ENCODE assay signal across 10 mouse cellular contexts in the genomic region with DNA sequence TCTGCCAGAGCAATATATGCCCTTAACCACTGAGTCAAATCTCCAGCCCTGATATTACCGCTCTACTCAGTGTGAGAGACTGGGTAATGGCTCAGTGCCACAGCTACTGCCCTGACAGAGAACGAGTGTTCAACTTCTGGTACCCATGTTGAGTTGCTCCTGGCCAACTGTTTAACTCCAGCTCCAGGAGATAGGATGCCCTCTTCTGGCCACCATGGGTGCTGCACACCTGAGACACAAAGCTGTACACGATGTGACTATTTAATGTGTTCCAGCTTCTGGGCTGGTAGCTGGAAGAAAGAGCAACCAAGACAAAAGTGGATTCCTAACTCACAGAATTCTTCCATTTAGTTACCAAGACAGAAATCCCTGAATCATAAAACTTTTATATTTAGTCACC. TPM values are rescaled to one million over a fixed set of nuclear protein-coding genes. Genes with fewer than 3 reads are reported as not detected.
DNase-seq lines count a peak whose midpoint lies in the region; ATAC-seq and TF ChIP-seq lines count a peak whose summit lies in the region.
"Had no signal": no experiment of that assay in that cellular context is flagged by ENCODE, and none has a peak within 500 bp of the region (broad histone marks: within the 10 kb centered on the region; RNA-seq: fewer than 3 reads in every experiment).

No protein-coding gene starts in this region.

- ATAC-seq in megakaryocyte-erythroid progenitor cell, adult 5-6 weeks (replicated peaks; ENCODE audit: low FRiP score, low TSS enrichment, poor library complexity, severe bottlenecking): peak; percentile 40; the same call in 1 of the 2 replicates
- ATAC-seq in frontal cortex, adult (ENCODE audit: low TSS enrichment): no peak

- H3K79me2 ChIP-seq in heart, adult 2 months (replicated peaks; ENCODE audit: control insufficient read depth, insufficient read depth, low read length): no peaks in the 10 kb centered on the region

- no peak for TF ChIP-seq EP300 in heart, adult 2 months (IDR thresholded peaks at IDR 0.05; ENCODE audit: insufficient read depth, low read depth, low read length)

- no peaks in the 10 kb centered on the region for H3K36me3 ChIP-seq in heart, adult 2 months (ENCODE audit: control insufficient read depth, insufficient read depth, low read length)
- peaks cover 16% of the 10 kb centered on the region for H3K36me3 ChIP-seq in forebrain, embryonic 10.5 days (replicated peaks)

- no peaks in the 10 kb centered on the region for H3K27me3 ChIP-seq in heart, adult 2 months (ENCODE audit: control insufficient read depth, insufficient read depth, low read length)
- no peaks in the 10 kb centered on the region for H3K27me3 ChIP-seq in forebrain, embryonic 10.5 days (ENCODE audit: poor library complexity, severe bottlenecking)
- H3K27me3 ChIP-seq: midbrain, embryonic 12.5 days had no signal

- no peak overlapping the region for H3K4me3 ChIP-seq in heart, adult 2 months
- H3K4me3 ChIP-seq in forebrain, embryonic 10.5 days: no peak overlapping the region
- H3K4me3 ChIP-seq: midbrain, embryonic 12.5 days had no signal

- no peak for DNase-seq in heart, adult 2 months
- no peak for DNase-seq in heart, adult 18-20 months
- DNase-seq in CD4-positive helper T cell, adult 2 months (ENCODE audit: low read depth, low spot score): peak; percentile 66
- peak; percentile 20 for DNase-seq in c-Kit-negative CD71-positive TER-119-positive erythroid progenitor cells, embryonic 14.5 days (ENCODE audit: low read depth, low spot score)
- no peak for DNase-seq in forebrain, embryonic 10.5 days (ENCODE audit: extremely low spot score, low spot score)
- no peak for DNase-seq in cerebellum, adult 18-20 months

- no peaks in the 10 kb centered on the region for H3K4me1 ChIP-seq in heart, adult 2 months (ENCODE audit: control insufficient read depth, insufficient read depth, low read length)
- H3K4me1 ChIP-seq in forebrain, embryonic 10.5 days: peaks cover 22% of the 10 kb centered on the region

- peak; percentile 49 for TF ChIP-seq CTCF in heart, adult 2 months (IDR thresholded peaks at IDR 0.05)

- no peak for TF ChIP-seq POLR2A in heart, adult 2 months (IDR thresholded peaks at IDR 0.05; ENCODE audit: insufficient read depth, low read depth, low read length)

- H3K27ac ChIP-seq in heart, adult 2 months: no peak overlapping the region
- no peak overlapping the region for H3K27ac ChIP-seq in forebrain, embryonic 10.5 days
- H3K27ac ChIP-seq: midbrain, embryonic 12.5 days had no signal

- H3K9me3 ChIP-seq in forebrain, embryonic 10.5 days: peaks cover 1% of the 10 kb centered on the region; the same call in 1 of the 2 replicates
- H3K9me3 ChIP-seq: midbrain, embryonic 12.5 days had no signal

- H3K9ac ChIP-seq in heart, adult 2 months (ENCODE audit: low read depth, low read length): no peak overlapping the region
- H3K9ac ChIP-seq: midbrain, embryonic 12.5 days had no signal

- intact Hi-C loops in heart, adult 2 months (cut with DNase I): loop anchor here (5.0 kb wide), 1 partner anchor 319 kb away; no protein-coding TSS in a partner anchor

- WGBS in heart, adult 2 months: 88% methylated on average over 3 of the region's 3 CpGs
- 82% methylated on average over 3 of the region's 3 CpGs for WGBS in forebrain, embryonic 10.5 days

RNA-seq across cellular contexts. Expression of a gene that starts 2.4 kb away (rescaled TPM):
- total RNA-seq in heart, adult 2 months (2021): 1 to 10 TPM; 3.2 to 3.5 TPM
- 2.8 and 3.7 TPM in 2 replicates for polyA plus RNA-seq in heart, adult 2 months (2012; rRNA removed)
- total RNA-seq in heart, adult 18-20 months (2021): 1 to 10 TPM; 2.6 to 4.8 TPM
- total RNA-seq in megakaryocyte-erythroid progenitor cell, adult 5-6 weeks (2014; fragmentation: Nextera tagmentation): 37.3 and 45.8 TPM in 2 replicates
- total RNA-seq in megakaryocyte-erythroid progenitor cell, adult 5-6 weeks (2017): 7.6 and 14.6 TPM in 2 replicates
- polyA plus RNA-seq in forebrain, embryonic 10.5 days (2016; fragmentation: Nextera tagmentation; extraction: Ambion mirVana): 39.4 and 41.7 TPM in 2 replicates

RNA-seq across cellular contexts. Expression of a gene that starts 4.7 kb away (rescaled TPM):
- total RNA-seq in heart, adult 2 months (2021): 1 to 10 TPM; 6.1 to 8.7 TPM
- polyA plus RNA-seq in heart, adult 2 months (2012; rRNA removed): 9.8 and 10.6 TPM in 2 replicates
- total RNA-seq in heart, adult 18-20 months (2021): 1 to 10 TPM; 7.2 to 9.5 TPM
- 9.5 and 30.7 TPM in 2 replicates for total RNA-seq in megakaryocyte-erythroid progenitor cell, adult 5-6 weeks (2014; fragmentation: Nextera tagmentation)
- 12.4 and 14.5 TPM in 2 replicates for total RNA-seq in megakaryocyte-erythroid progenitor cell, adult 5-6 weeks (2017)
- polyA plus RNA-seq in forebrain, embryonic 10.5 days (2016; fragmentation: Nextera tagmentation; extraction: Ambion mirVana): 25.7 and 25.8 TPM in 2 replicates

RNA-seq across cellular contexts. Expression of a gene that starts 40.0 kb away (rescaled TPM):
- not detected for total RNA-seq in heart, adult 2 months (2021)
- 0.10 and 0.32 TPM in 2 replicates for polyA plus RNA-seq in heart, adult 2 months (2012; rRNA removed)
- total RNA-seq in heart, adult 18-20 months (2021): not detected
- not detected in 2 replicates for total RNA-seq in megakaryocyte-erythroid progenitor cell, adult 5-6 weeks (2014; fragmentation: Nextera tagmentation)
- total RNA-seq in megakaryocyte-erythroid progenitor cell, adult 5-6 weeks (2017): not detected in 2 replicates
- not detected in 2 replicates for polyA plus RNA-seq in forebrain, embryonic 10.5 days (2016; fragmentation: Nextera tagmentation; extraction: Ambion mirVana)
- total RNA-seq: heart, postnatal 14 days had no signal
- polyA plus RNA-seq: midbrain, embryonic 12.5 days had no signal

RNA-seq across cellular contexts. Expression of a gene that starts 56.9 kb away (rescaled TPM):
- total RNA-seq in heart, adult 2 months (2021): not detected
- not detected in 2 replicates for polyA plus RNA-seq in heart, adult 2 months (2012; rRNA removed)
- not detected for total RNA-seq in heart, adult 18-20 months (2021)
- not detected in 2 replicates for total RNA-seq in megakaryocyte-erythroid progenitor cell, adult 5-6 weeks (2014; fragmentation: Nextera tagmentation)
- not detected in 2 replicates for total RNA-seq in megakaryocyte-erythroid progenitor cell, adult 5-6 weeks (2017)
- not detected in 2 replicates for polyA plus RNA-seq in forebrain, embryonic 10.5 days (2016; fragmentation: Nextera tagmentation; extraction: Ambion mirVana)
- total RNA-seq: heart, postnatal 14 days had no signal
- polyA plus RNA-seq: midbrain, embryonic 12.5 days had no signal

RNA-seq across cellular contexts. Expression of a gene that starts 56.9 kb away (rescaled TPM):
- total RNA-seq in heart, adult 2 months (2021): not detected
- polyA plus RNA-seq in heart, adult 2 months (2012; rRNA removed): not detected in 2 replicates
- not detected for total RNA-seq in heart, adult 18-20 months (2021)
- not detected in 2 replicates for total RNA-seq in megakaryocyte-erythroid progenitor cell, adult 5-6 weeks (2014; fragmentation: Nextera tagmentation)
- total RNA-seq in megakaryocyte-erythroid progenitor cell, adult 5-6 weeks (2017): not detected in 2 replicates
- polyA plus RNA-seq in forebrain, embryonic 10.5 days (2016; fragmentation: Nextera tagmentation; extraction: Ambion mirVana): not detected in 2 replicates
- total RNA-seq: heart, postnatal 14 days had no signal
- polyA plus RNA-seq: midbrain, embryonic 12.5 days had no signal

Comparison
In these comparisons a context has a peak if more than half of its experiments do, and no peak if none do; other contexts are left out.
1. DNase-seq: peak in CD4-positive helper T cell, adult 2 months (single experiment) and c-Kit-negative CD71-positive TER-119-positive erythroid progenitor cells, embryonic 14.5 days (single experiment); none in heart, adult 2 months (0 of 2), heart, adult 18-20 months (0 of 2), forebrain, embryonic 10.5 days (single experiment) and cerebellum, adult 18-20 months (0 of 2).